ENCODE assay signal across 1 mouse cellular context in the genomic region with DNA sequence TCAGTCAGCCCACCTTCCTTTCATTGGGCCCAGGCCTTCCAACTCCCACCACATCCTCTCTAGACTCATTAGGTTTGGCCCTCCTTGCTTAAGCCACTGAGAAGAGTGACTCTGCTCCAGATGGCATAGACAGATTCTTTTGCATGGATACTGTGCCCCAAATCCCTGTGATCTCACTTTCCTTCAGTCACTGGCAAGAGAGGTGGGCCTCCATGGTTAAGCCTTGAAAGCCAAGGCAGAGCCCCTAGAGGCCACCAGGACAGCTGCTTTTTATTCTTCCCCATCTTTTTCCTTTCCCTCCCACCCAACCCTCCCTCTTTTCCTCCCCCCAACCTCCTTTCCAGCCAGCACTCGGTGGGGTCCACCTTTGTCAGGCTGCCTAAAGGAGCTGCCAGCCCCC.
TF ChIP-seq lines count a peak whose summit lies in the region.

No protein-coding gene starts in this region.

TF ChIP-seq in MEL, 35 proteins besides CTCF, POLR2A, EP300 and RAD21:
- TF ChIP-seq HCFC1 (IDR thresholded peaks at IDR 0.05; ENCODE audit: low read depth, low read length): no peak
- peak; percentile 65; the same call in 1 of the 2 replicates for TF ChIP-seq POLR2AphosphoS2 (IDR thresholded peaks at IDR 0.05; ENCODE audit: low read length)
